Mouse (Mus musculus) spleen, adult 10 weeks (tissue): ENCODE data around the gene Abhd11. TPM values are rescaled to one million over a fixed set of nuclear protein-coding genes. Genes with fewer than 3 reads are reported as not detected.

Experiments used
- polyA plus RNA-seq: library from polyadenylated mRNA; stranded (reverse); fragments of 350-450 nt; fragmentation: Illumina TruSeq; extraction: RNeasy Lipid Tissue Mini Kit (QIAGEN cat#74804); gene quantifications from one replicate; pipeline ENCODE4 v1.2.3, GENCODE M21; 2015; ENCODE audit warnings: low replicate concordance; ENCODE audit not compliant: insufficient read depth

Abhd11 gene
- polyA plus RNA-seq: 24.8 TPM

DNA sequence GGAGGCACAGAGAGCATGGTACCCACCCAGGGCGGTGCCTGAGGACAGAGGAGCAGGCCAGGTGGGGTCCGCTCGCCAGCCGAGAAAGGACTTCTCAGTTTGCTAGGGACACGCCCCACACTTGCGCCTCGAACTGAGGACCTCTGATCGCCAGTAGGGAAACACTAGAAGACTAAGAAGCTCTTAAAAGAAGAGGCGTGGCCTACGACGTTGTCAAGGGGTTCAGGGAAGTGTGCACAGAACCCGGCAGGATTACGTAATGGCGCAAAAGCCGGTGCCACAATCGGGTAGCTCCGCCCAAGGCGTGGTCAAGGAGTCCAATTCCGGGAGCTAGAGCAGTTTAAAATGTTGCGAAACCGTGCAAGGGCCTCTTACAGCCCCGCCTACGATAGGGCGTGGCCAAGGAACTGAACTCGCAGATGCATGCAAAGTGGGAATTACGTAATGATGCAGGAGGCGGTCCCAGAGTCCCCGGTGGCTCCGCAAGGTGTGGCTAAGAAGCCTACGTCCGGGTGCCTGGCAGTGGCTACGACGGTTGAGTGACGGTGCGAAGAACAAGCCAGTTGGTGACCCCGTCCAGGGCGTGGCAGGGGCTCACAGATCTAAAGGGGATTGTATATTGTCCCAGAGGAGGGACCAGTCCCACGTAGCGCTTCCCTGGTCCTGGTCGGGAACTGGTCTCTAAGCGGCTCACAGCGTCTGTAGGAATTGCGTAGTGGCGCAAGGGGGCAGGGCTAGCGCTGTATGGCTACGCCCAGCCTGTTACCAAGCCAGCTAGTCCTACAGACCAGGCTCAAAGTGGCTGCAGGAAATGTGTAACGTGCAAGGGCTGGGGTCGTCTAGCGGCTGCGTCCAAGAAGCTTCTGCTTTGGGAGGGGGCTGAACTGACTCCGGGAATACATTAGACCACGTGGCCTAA lies at the start of gene Abhd11:
TSS of gene Abhd11 (plus strand) at position 482 of the 919 bp plus-strand sequence.

DNA sequence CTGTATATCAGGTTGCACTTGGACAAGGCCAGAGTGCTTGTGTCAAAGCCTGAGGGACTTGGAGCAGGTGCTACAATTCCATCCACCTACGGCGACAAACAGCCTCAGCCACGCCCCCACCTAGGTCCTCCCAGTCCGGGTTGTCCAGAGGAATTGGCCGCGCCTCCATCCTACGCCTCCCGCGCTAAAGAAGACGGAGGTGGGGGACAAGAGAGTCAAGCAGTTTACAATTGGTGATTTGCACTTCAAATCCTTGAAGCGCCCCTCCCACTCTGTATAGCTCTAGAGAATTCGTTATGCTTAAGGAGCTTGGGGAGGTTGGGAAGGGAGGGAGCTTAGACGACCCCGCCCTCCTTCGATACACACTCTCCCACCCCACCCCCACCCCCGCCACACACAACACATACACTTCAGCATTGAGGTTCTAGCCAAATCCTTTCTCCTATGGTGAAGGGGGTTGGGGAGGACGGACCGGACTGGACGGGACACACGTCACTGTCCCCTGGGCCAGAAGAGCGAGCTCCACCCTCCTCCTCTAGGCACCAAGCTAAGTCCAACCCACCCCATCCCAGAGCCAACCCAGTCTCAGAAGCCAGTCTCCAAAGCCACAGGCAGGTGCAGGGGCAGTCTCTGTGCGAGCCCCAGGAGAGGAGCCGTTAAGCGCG lies 23.2 kb upstream of the Abhd11 start, which contains the start of gene Cldn3:
TSS of gene Cldn3 (plus strand) at position 582 of the 665 bp plus-strand sequence.

DNA sequence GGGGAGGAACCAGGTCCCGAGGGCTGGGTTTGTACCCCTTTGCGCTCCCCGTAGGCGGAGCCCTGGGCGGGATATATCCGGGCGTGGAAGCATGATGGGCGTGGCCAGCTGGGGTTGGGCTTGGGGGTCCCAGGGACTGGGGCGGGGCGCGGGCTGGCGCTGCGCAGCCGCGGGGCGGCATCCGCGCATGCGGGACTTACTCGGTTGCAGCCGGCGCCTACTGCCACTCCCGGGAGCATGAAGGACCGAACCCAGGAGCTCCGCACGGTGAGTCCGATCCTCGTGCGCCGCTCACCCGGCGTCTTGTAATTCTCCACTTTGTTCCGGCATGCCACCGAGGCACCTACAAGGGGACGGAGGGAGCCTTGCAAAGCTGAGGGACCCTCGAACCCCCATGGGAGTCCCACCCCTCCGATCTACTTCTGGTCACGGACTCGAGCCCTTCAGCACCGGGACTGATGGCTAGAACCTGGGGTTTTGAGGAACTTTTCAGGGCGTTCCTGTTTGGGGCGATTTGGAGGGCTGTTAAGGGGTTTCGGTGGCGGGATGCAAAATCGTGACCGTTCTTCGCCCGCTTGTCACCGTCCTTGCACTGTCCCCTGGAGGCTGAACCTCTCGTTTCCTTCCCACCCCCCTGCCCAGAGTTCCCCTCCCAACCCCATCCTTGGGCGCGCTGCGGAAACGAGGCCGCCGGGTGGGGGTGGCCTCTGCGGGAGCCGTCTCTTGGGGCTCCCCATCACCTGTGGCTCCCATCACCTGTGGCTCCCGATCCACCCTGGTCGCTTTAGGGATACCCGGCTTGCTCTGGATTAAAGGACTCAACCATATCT lies 14.6 kb downstream of the Abhd11 start, which contains the start of gene Stx1a:
TSS of gene Stx1a (plus strand) at position 139 of the 830 bp plus-strand sequence.

Other genes starting within 250 kb of the Abhd11 start
- not detected for gene Tmem270, start 102.4 kb upstream of the Abhd11 start, polyA plus RNA-seq
- gene Cldn13, start 93.6 kb upstream of the Abhd11 start, polyA plus RNA-seq: 18.6 TPM
- 8.3 TPM for gene Mettl27, start 76.8 kb upstream of the Abhd11 start, polyA plus RNA-seq
- gene Cldn4, start 62.2 kb upstream of the Abhd11 start, polyA plus RNA-seq: not detected
- not detected for gene Cldn3, start 22.9 kb upstream of the Abhd11 start, polyA plus RNA-seq
- gene Stx1a, start 14.3 kb downstream of the Abhd11 start, polyA plus RNA-seq: 1.6 TPM
- gene Dnajc30, start 55.0 kb downstream of the Abhd11 start, polyA plus RNA-seq: 12.8 TPM
- gene Bud23, start 55.8 kb downstream of the Abhd11 start, polyA plus RNA-seq: 30.9 TPM
- not detected for gene Vps37d, start 69.1 kb downstream of the Abhd11 start, polyA plus RNA-seq
- gene Mlxipl, start 80.7 kb downstream of the Abhd11 start, polyA plus RNA-seq: 0.12 TPM
- 9.8 TPM for gene Tbl2, start 140.5 kb downstream of the Abhd11 start, polyA plus RNA-seq
- gene Bcl7b, start 159.1 kb downstream of the Abhd11 start, polyA plus RNA-seq: 31.1 TPM
- gene Baz1b, start 178.1 kb downstream of the Abhd11 start, polyA plus RNA-seq: 102 TPM
- gene Fzd9, start 242.1 kb downstream of the Abhd11 start, polyA plus RNA-seq: 0.10 TPM